Mouse (Mus musculus) midbrain, embryonic 14.5 days (tissue): ENCODE measurements at regions not wholly inside any gene's neighbourhood (a gene's known extent, or its start where the extent isn't known, plus 50 kb on each side); places are given as distances from the start of the nearest gene placed in this dataset.

Experiments
- ATAC-seq: fragments of 200-750 bp; cut with Nextera tagmentation; 2 replicates; pipeline ENCODE4 v1.8.0; 2017; ENCODE audit warnings: moderate number of reproducible peaks, moderate library complexity; ENCODE audit not compliant: low FRiP score, low TSS enrichment
- DNase-seq: peaks from one replicate; pipeline ENCODE4 v3.0.0-alpha.2; 2015
- H3K27ac ChIP-seq: fragments of 300-500 bp; sonication (generic); replicated peaks from 2 replicates; pipeline ENCODE4 v1.5.1; 2014; ENCODE audit warnings: mild to moderate bottlenecking, low read depth, low read length, moderate library complexity
- H3K27me3 ChIP-seq: fragments of 300-500 bp; sonication (generic); 2 replicates; pipeline ENCODE4 v1.6.1; 2014; ENCODE audit warnings: low read length, control low read depth, mixed read lengths; ENCODE audit not compliant: control insufficient read depth, insufficient read depth
- H3K36me3 ChIP-seq: fragments of 300-500 bp; sonication (generic); 2 replicates; pipeline ENCODE4 v1.6.1; 2014; ENCODE audit warnings: low read length, control low read depth; ENCODE audit not compliant: control insufficient read depth, insufficient read depth
- H3K4me1 ChIP-seq: fragments of 300-500 bp; sonication (generic); 2 replicates; pipeline ENCODE4 v1.6.1; 2014; ENCODE audit warnings: mild to moderate bottlenecking, antibody characterized with exemption, low read length, control low read depth; ENCODE audit not compliant: control insufficient read depth, insufficient read depth
- H3K4me2 ChIP-seq: fragments of 300-500 bp; sonication (generic); 2 replicates; pipeline ENCODE4 v1.6.1; 2014; ENCODE audit warnings: mild to moderate bottlenecking, low read length, moderate library complexity
- H3K4me3 ChIP-seq: fragments of 300-500 bp; sonication (generic); replicated peaks from 2 replicates; pipeline ENCODE4 v1.5.1; 2014; ENCODE audit warnings: low read depth, low read length
- H3K9ac ChIP-seq: fragments of 300-500 bp; sonication (generic); replicated peaks from 2 replicates; pipeline ENCODE4 v1.6.1; 2014; ENCODE audit warnings: mild to moderate bottlenecking, low read length, moderate library complexity
- H3K9me3 ChIP-seq: fragments of 300-500 bp; sonication (generic); 2 replicates; pipeline ENCODE4 v1.6.1; 2016; ENCODE audit warnings: low read length, control low read depth, mixed read lengths; ENCODE audit not compliant: control insufficient read depth
- WGBS: fragments of 180-500 bp; shearing (Covaris S2); extraction: QIAGEN DNeasy Blood & Tissue Kit; methylation state at CpG from one replicate; pipeline ENCODE4 v1.1.7; 2014; 5-methylcytosine and 5-hydroxymethylcytosine counted together

GRCm38 (mm10) chr8:50293501-50293900 is 1449.8 kb upstream of the Tenm3 start:
- no peaks in the 10 kb centered on the region for H3K9me3 ChIP-seq
- no peak overlapping the region for H3K27ac ChIP-seq
- H3K4me3 ChIP-seq, result no peak overlapping the region
- H3K36me3 ChIP-seq, result no peaks in the 10 kb centered on the region
- peaks cover 4% of the 10 kb centered on the region; the same call in 1 of the 2 replicates for H3K27me3 ChIP-seq
- H3K9ac ChIP-seq, result no peak overlapping the region
- DNase-seq, result peak; percentile 97
- ATAC-seq, result peak; percentile 76
- H3K4me2 ChIP-seq, result no peak overlapping the region
- H3K4me1 ChIP-seq, result no peaks in the 10 kb centered on the region
- 5% methylated on average over 4 of the region's 4 CpGs for WGBS

- Histone ChIP-seq H3K9me3 (no peaks in the 10 kb centered on the region), H3K27me3 (peaks cover 4% of the 10 kb centered on the region; the same call in 1 of the 2 replicates), H3K4me2 (peak overlapping the region; percentile 19; the same call in 1 of the 2 replicates), H3K9ac (no peak overlapping the region), H3K4me3 (no peak overlapping the region), H3K4me1 (no peaks in the 10 kb centered on the region), H3K36me3 (no peaks in the 10 kb centered on the region), H3K27ac (no peak overlapping the region)
- 36% methylated on average over 7 of the region's 7 CpGs for WGBS
- DNase-seq, result peak; percentile 85
- no peak for ATAC-seq
These were observed 1448.4 kb upstream of the Tenm3 start for GRCm38 (mm10) chr8:50292158-50292557.

GRCm38 (mm10) chr8:50276346-50276745 is 1432.6 kb upstream of the Tenm3 start:
- Histone ChIP-seq H3K36me3 (no peaks in the 10 kb centered on the region), H3K27ac (no peak overlapping the region), H3K4me2 (no peak overlapping the region), H3K9ac (no peak overlapping the region), H3K9me3 (no peaks in the 10 kb centered on the region), H3K4me3 (no peak overlapping the region), H3K27me3 (no peaks in the 10 kb centered on the region), H3K4me1 (no peaks in the 10 kb centered on the region)
- no peak for ATAC-seq
- DNase-seq, result no peak
- WGBS, result 88% methylated on average over 1 of the region's 1 CpGs

- no peak overlapping the region for H3K9ac ChIP-seq
- H3K4me1 ChIP-seq, result no peaks in the 10 kb centered on the region
- H3K36me3 ChIP-seq, result no peaks in the 10 kb centered on the region
- no peak overlapping the region for H3K27ac ChIP-seq
- no peak for DNase-seq
- no peak overlapping the region for H3K4me3 ChIP-seq
- WGBS, result 67% methylated on average over 4 of the region's 4 CpGs
- no peak overlapping the region for H3K4me2 ChIP-seq
- no peaks in the 10 kb centered on the region for H3K27me3 ChIP-seq
- ATAC-seq, result no peak
- no peaks in the 10 kb centered on the region for H3K9me3 ChIP-seq
These were observed 1421.0 kb upstream of the Tenm3 start for GRCm38 (mm10) chr8:50264757-50265156.
